Mouse (Mus musculus): ENCODE measurements around the gene Spsb2. TPM values are rescaled to one million over a fixed set of nuclear protein-coding genes. Genes with fewer than 3 reads are reported as not detected.

Spsb2 gene
- total RNA-seq, 2 experiments from 2014 or later: 3.7 to 4.8 TPM

DNA sequence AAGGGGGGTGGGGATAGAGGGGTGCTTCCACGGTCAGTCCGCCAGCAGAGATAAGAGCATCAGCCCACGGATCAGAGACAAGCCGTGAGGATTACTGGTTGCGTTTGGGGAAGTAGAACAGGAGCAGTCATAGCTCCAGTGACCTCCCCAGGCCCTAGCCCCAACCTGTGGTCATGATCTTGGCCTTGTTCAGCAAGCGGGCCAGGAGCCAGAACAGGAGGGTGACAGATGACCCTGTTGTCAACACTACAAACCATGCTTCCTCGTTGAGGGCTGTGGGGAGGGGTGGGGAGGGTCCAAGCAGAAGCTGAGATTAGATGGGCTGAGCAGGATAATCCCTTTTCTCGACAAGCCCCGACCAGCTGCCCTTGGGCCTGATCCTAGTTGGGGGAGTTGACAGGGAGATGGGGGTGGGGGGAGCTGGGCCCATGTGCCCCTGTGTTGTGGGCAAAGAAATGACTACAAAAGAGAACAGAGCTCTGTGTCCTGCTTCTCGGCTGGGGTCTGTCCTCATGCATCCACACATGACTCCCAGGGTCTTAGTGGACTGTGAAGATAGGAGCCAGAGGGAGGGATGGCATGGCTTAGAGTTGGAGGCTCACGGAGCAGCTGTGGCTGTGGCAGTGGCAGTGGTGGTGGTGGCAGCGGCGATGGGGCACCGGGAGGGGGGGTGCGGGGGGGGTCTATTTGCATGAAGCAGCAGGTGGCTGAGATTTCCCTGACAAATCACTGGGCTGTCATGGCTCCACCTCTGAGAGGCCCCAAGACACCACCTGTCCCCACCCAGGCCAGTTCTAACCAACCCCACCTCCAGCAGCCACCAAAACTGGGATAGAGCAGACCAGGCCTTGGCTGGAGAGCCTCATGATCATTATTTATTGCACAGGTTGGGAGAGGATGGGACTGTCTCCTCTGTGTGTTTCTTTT lies 32.0 kb downstream of the Spsb2 start, which contains the start of gene Gnb3:
Gene Gnb3 (minus strand): TSS at position 35 of the 927 bp plus-strand sequence.
- intact Hi-C loops (cut with DNase I; ENCODE audit: low total_unique reads): no loop called here
- no peak for DNase-seq

- peak; percentile 88 for DNase-seq
- intact Hi-C loops (cut with DNase I; ENCODE audit: low total_unique reads): no loop called here
Observed at GRCm38 (mm10) chr6:124847305-124847704, 38.8 kb downstream of the Spsb2 start.

DNA sequence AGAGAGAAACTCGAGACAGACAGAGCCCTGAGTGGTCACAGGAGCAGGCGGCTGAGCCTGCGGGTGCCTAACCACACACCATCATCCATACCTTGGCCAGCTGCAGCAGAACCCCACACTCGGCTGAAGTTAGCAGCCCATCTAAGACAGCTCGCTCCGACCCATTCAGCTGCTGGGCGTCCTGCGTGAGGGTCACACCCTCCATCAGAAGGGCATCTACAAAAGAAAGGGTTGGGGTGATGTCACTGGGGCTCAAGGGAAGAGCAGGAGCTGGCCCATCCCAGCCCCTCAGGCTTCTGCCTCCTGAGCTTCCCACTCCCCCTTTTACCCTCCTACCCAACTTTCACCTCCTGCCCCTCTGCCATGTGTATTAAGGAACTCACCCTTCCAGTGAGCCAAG lies 42.1 kb downstream of the Spsb2 start:
- DNase-seq: no peak
- intact Hi-C loops (cut with DNase I; ENCODE audit: low total_unique reads): no loop called here

GRCm38 (mm10) chr6:124854647-124855046 lies 46.2 kb downstream of the Spsb2 start:
- no peak for DNase-seq

GRCm38 (mm10) chr6:124856321-124856720 lies 47.9 kb downstream of the Spsb2 start:
- intact Hi-C loops (cut with DNase I; ENCODE audit: low total_unique reads): no loop called here
- DNase-seq: no peak

More at GRCm38 (mm10) chr6:124854647-124855046, 46.2 kb downstream of the Spsb2 start:
- intact Hi-C loops (cut with DNase I; ENCODE audit: low total_unique reads): no loop called here

DNA sequence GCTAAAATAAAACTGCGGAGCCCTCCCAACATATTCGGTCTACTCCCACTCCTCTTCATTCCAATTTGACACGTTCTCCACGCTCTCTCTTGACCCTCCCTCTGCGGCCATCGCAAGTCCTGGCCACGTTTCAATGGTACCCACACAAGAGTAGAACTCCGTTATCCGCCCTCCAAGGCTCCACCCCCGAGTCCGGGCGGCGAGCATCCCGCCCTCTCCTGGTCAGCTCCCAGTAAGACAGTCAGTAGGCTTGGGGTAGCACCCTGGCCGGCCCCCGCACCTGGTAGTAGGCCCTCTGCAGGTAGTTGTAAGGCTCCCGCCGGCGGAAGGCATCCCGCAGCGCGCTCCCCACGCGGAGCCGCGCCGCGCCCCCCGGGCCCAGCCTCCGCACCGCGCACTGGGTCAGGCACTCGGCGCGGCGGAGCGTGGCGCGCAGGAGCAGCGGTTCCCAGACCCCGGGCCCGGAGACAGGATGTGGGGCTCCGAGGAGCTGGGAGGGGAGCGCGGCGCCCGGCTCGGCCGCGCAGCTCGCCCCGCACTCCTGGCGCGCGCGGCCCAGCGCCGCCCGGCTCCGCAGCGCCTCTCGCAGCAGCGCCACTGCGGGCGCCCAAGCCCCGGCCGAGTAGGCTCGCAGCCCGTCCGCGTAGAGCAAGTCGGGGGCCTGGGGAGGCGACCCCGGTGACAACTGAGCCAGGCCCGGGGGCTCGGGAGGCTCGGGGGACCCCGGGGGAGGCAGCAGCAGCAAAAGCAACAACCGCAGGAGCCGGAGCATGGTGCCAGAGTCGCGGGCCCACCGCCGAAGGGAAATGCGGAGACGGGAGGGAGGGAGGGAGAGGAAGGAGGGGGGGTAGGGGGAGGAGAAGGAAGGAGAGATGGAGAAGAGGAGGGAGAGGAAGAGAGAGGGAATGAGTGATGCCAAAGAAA lies 48.7 kb downstream of the Spsb2 start, which contains the start of gene P3h3:
Gene P3h3 (minus strand): TSS at position 837 of the 924 bp plus-strand sequence.
- DNase-seq: peak; percentile 87
- intact Hi-C loops (cut with DNase I; ENCODE audit: low total_unique reads): no loop called here

DNA sequence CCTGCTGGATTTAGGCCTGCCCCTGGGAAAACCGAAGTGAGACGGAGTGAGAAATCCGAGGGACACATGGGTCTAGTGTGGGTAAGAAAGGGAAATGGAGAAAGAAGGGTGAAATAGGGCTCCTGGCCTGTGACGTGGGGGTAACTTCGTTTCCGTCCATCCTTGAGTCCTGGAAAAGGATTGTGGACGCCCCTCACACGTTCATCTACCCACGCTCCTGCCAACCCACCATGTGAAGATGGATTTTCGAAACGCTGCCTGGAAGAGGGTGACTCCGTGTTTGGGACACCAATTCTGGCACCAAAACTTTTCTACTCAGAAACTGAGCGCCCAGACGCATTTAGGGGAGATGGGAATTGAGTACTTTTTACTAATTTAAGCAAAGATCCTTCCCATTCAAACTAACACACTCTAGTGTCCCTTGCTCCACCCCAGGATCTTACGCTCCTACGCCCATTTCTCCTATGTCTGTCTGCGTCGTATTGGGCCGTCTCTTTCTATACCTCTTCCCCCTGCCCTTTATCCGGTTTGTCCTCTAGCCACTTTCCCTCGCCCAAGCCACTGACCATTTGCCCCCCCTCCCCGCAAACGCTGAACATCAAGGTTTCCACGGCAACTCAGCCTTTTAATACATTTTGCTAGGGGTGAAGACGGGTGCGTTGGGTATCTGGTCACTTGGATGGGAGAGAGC lies 49.5 kb downstream of the Spsb2 start:
- DNase-seq: no peak
- intact Hi-C loops (cut with DNase I; ENCODE audit: low total_unique reads): no loop called here

GRCm38 (mm10) chr6:124858561-124859318 lies 50.3 kb downstream of the Spsb2 start:
- no peak for DNase-seq
- intact Hi-C loops (cut with DNase I; ENCODE audit: low total_unique reads): no loop called here

DNA sequence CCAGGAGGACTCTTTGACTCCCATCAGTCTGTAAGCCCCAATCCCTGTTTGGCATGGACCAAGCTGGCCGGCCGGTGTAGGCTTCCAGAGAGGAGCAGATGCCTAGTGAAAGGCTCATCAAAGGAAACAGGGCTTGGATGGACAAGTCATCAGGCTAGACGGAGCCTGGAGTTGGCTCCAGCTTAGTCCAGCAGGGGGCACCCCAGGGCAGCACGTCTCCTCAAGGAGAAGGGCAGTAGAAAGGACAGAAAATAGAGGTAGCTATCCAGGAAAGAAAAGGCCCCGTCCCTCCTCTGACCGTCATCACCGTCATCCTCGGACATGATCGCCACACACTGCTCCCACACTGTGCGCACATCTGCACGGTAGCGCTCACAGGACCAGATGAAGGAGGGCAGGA lies 51.3 kb downstream of the Spsb2 start:
- peak; percentile 91 for DNase-seq
- intact Hi-C loops (cut with DNase I; ENCODE audit: low total_unique reads): loop anchor here (5.0 kb wide), 1 partner anchor 43 kb away; no protein-coding TSS in a partner anchor

Other genes starting within 250 kb of the Spsb2 start
- 1 to 10 TPM; 1.3 to 2.3 TPM for gene C1rb, start 238.4 kb upstream of the Spsb2 start, total RNA-seq (2021)
- under 1 TPM; 0.78 to 0.96 TPM for gene C1s2, start 172.6 kb upstream of the Spsb2 start, total RNA-seq (2021)
- gene Lpcat3, start 145.6 kb upstream of the Spsb2 start, total RNA-seq (2021): 10 to 100 TPM; 26.3 to 32.3 TPM
- 10 to 100 TPM; 51.8 to 57.5 TPM for gene Emg1, start 96.5 kb upstream of the Spsb2 start, total RNA-seq (2021)
- gene Phb2, start 96.3 kb upstream of the Spsb2 start, total RNA-seq (2021): 100 to 1,000 TPM; 179 to 184 TPM
- gene Ptpn6, start 69.9 kb upstream of the Spsb2 start, total RNA-seq (2021): 1 to 10 TPM; 1.7 to 1.9 TPM
- gene Grcc10, start 67.3 kb upstream of the Spsb2 start, total RNA-seq (2021): 100 to 1,000 TPM; 207 to 228 TPM
- gene Gm45234, start 52.6 kb upstream of the Spsb2 start, total RNA-seq (2021): not detected
- gene Atn1, start 52.1 kb upstream of the Spsb2 start, total RNA-seq (2021): 10 to 100 TPM; 30.8 to 35.8 TPM
- 1 to 10 TPM; 1.9 to 2.3 TPM for gene Eno2, start 39.0 kb upstream of the Spsb2 start, total RNA-seq (2021)
- not detected for gene Lrrc23, start 28.9 kb upstream of the Spsb2 start, total RNA-seq (2021)
- gene Tpi1, start 5.6 kb downstream of the Spsb2 start, total RNA-seq (2021): 1,000 to 10,000 TPM; 2,868 to 2,952 TPM
- 10 to 100 TPM; 55.3 to 61.9 TPM for gene Usp5, start 20.8 kb downstream of the Spsb2 start, total RNA-seq (2021)
- gene Cdca3, start 20.9 kb downstream of the Spsb2 start, total RNA-seq (2021): 1 to 10 TPM; 4.6 to 5.0 TPM
- gene Gnb3, start 31.6 kb downstream of the Spsb2 start, total RNA-seq (2021): 1 to 10 TPM; 6.6 to 7.0 TPM
- gene P3h3, start 49.1 kb downstream of the Spsb2 start, total RNA-seq (2021): 10 to 100 TPM; 19.7 to 24.2 TPM
- gene Gpr162, start 55.3 kb downstream of the Spsb2 start, total RNA-seq (2021): under 1 TPM; 0.33 to 0.45 TPM
- under 1 TPM; 0.27 to 0.51 TPM for gene Cd4, start 79.6 kb downstream of the Spsb2 start, total RNA-seq (2021)
- under 1 TPM; 0.43 to 0.62 TPM for gene Lag3, start 103.0 kb downstream of the Spsb2 start, total RNA-seq (2021)
- gene Ptms, start 111.4 kb downstream of the Spsb2 start, total RNA-seq (2021): 100 to 1,000 TPM; 225 to 266 TPM
- 100 to 1,000 TPM; 250 to 257 TPM for gene Mlf2, start 122.7 kb downstream of the Spsb2 start, total RNA-seq (2021)
- 100 to 1,000 TPM in 1 of 2 experiments, 10 to 100 TPM in 1; 99.1 to 100 TPM for gene Cops7a, start 156.9 kb downstream of the Spsb2 start, total RNA-seq (2021)
- gene Pianp, start 188.0 kb downstream of the Spsb2 start, total RNA-seq (2021): under 1 TPM; 0.16 to 0.72 TPM
- gene Zfp384, start 200.5 kb downstream of the Spsb2 start, total RNA-seq (2021): 10 to 100 TPM; 20.1 to 20.7 TPM
- gene Ing4, start 231.1 kb downstream of the Spsb2 start, total RNA-seq (2021): 10 to 100 TPM; 29.6 TPM
- 1 to 10 TPM; 1.4 to 2.5 TPM for gene Acrbp, start 241.0 kb downstream of the Spsb2 start, total RNA-seq (2021)

Measured in gastrocnemius, postnatal 14 days (tissue).